In the genomic region with DNA sequence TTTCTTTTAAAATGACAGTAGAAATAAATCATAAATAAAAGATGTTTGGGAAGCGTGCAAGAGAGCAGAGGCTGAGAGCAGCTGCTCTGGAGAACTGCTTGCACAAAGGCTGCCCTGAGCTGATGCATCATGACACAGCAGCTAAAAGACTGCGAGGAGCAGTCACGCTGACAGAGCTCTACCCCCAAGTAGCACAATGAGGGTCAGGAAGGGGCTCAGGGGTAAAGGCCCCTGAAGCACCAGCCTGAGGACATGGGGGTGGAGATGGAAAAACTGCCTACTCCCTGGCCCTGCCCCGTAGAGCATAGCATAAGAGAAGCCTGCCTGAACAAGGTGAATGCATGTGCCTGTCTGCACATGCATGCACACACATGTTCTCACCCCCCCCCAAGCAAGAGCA, we compare ENCODE assay signal across 12 mouse cellular contexts. TPM values are rescaled to one million over a fixed set of nuclear protein-coding genes. Genes with fewer than 3 reads are reported as not detected.
A peak's percentile ranks its signal among the peaks of the same experiment; 100 is the strongest.
DNase-seq lines count a peak whose midpoint lies in the region; ATAC-seq and TF ChIP-seq lines count a peak whose summit lies in the region.
"Had no signal": no experiment of that assay in that cellular context is flagged by ENCODE, and none has a peak within 500 bp of the region (broad histone marks: within the 10 kb centered on the region; RNA-seq: fewer than 3 reads in every experiment).

No protein-coding gene starts in this region.

- H3K36me3 ChIP-seq in forebrain, embryonic 13.5 days (ENCODE audit: poor library complexity, severe bottlenecking): peaks cover 11% of the 10 kb centered on the region
- peaks cover 41% of the 10 kb centered on the region for H3K36me3 ChIP-seq in forebrain, embryonic 10.5 days (replicated peaks)
- H3K36me3 ChIP-seq in hindbrain, embryonic 12.5 days: 0 out of 2 replicates have a peak, but pooled peaks cover 9% of the 10 kb centered on the region
- no peaks in the 10 kb centered on the region; the same call in 1 of the 2 replicates for H3K36me3 ChIP-seq in midbrain, embryonic 15.5 days (replicated peaks)
- H3K36me3 ChIP-seq: limb, embryonic 15.5 days had no signal

- no peak for TF ChIP-seq CTCF in bone marrow macrophage, adult 2 months (IDR thresholded peaks at IDR 0.05; ENCODE audit: low read depth, low read length)

- peak; percentile 33; the same call in 1 of the 2 replicates for ATAC-seq in forebrain, embryonic 13.5 days
- ATAC-seq in hindbrain, embryonic 12.5 days (ENCODE audit: low FRiP score): peak; percentile 71
- peak; percentile 59 for ATAC-seq in midbrain, embryonic 15.5 days (replicated peaks)

- no peak overlapping the region for H3K4me3 ChIP-seq in forebrain, embryonic 13.5 days
- H3K4me3 ChIP-seq in forebrain, embryonic 10.5 days: no peak overlapping the region
- H3K4me3 ChIP-seq in bone marrow macrophage, adult 2 months (ENCODE audit: insufficient read depth, low read length): no peak overlapping the region
- no peak overlapping the region for H3K4me3 ChIP-seq in hindbrain, embryonic 12.5 days
- no peak overlapping the region for H3K4me3 ChIP-seq in midbrain, embryonic 15.5 days
- H3K4me3 ChIP-seq: limb, embryonic 15.5 days had no signal

- intact Hi-C loops in left cerebral cortex, postnatal 36 days (cut with DNase I): no loop called here

- 0 out of 2 replicates have a peak, but pooled peaks cover 4% of the 10 kb centered on the region for H3K9me3 ChIP-seq in forebrain, embryonic 13.5 days (replicated peaks)
- H3K9me3 ChIP-seq in forebrain, embryonic 10.5 days: no peaks in the 10 kb centered on the region; the same call in 1 of the 2 replicates
- no peaks in the 10 kb centered on the region for H3K9me3 ChIP-seq in hindbrain, embryonic 12.5 days (replicated peaks)
- no peaks in the 10 kb centered on the region for H3K9me3 ChIP-seq in midbrain, embryonic 15.5 days
- H3K9me3 ChIP-seq: limb, embryonic 15.5 days had no signal

- H3K4me2 ChIP-seq in forebrain, embryonic 13.5 days: no peak overlapping the region
- no peak overlapping the region for H3K4me2 ChIP-seq in hindbrain, embryonic 12.5 days (replicated peaks)
- H3K4me2 ChIP-seq in midbrain, embryonic 15.5 days: no peak overlapping the region
- H3K4me2 ChIP-seq: limb, embryonic 15.5 days had no signal

- H3K27ac ChIP-seq in forebrain, embryonic 13.5 days: no peak overlapping the region
- no peak overlapping the region for H3K27ac ChIP-seq in forebrain, embryonic 10.5 days
- H3K27ac ChIP-seq in bone marrow macrophage, adult 2 months (ENCODE audit: insufficient read depth, low read depth, low read length): peak overlapping the region; percentile 55
- H3K27ac ChIP-seq in hindbrain, embryonic 12.5 days: peak overlapping the region; percentile 68
- peak overlapping the region; percentile 66 for H3K27ac ChIP-seq in midbrain, embryonic 15.5 days
- H3K27ac ChIP-seq: limb, embryonic 15.5 days had no signal

- H3K9ac ChIP-seq in forebrain, embryonic 13.5 days: no peak overlapping the region
- H3K9ac ChIP-seq in hindbrain, embryonic 12.5 days: no peak overlapping the region
- no peak overlapping the region for H3K9ac ChIP-seq in midbrain, embryonic 15.5 days
- H3K9ac ChIP-seq: limb, embryonic 15.5 days had no signal

- no peaks in the 10 kb centered on the region for H3K27me3 ChIP-seq in forebrain, embryonic 13.5 days
- H3K27me3 ChIP-seq in forebrain, embryonic 10.5 days (ENCODE audit: poor library complexity, severe bottlenecking): no peaks in the 10 kb centered on the region
- no peaks in the 10 kb centered on the region for H3K27me3 ChIP-seq in hindbrain, embryonic 12.5 days
- H3K27me3 ChIP-seq in midbrain, embryonic 15.5 days (replicated peaks): no peaks in the 10 kb centered on the region
- H3K27me3 ChIP-seq: limb, embryonic 15.5 days had no signal

- DNase-seq in forebrain, embryonic 10.5 days (ENCODE audit: extremely low spot score, low spot score): no peak
- no peak for DNase-seq in urinary bladder, postnatal 36 days (ENCODE audit: low spot score in 2 of 2)
- DNase-seq in layer of hippocampus, postnatal 10 days (ENCODE audit: low spot score in 2 of 2): no peak
- no peak for DNase-seq in left cerebral cortex, postnatal 36 days (ENCODE audit: low spot score in 2 of 2)
- DNase-seq: adrenal gland, adult 8-10 months; cerebellum, adult 9-11 months; lung, postnatal 36 days had no signal

- peaks cover 21% of the 10 kb centered on the region for H3K4me1 ChIP-seq in forebrain, embryonic 13.5 days
- H3K4me1 ChIP-seq in forebrain, embryonic 10.5 days: peaks cover 12% of the 10 kb centered on the region
- H3K4me1 ChIP-seq in bone marrow macrophage, adult 2 months (ENCODE audit: control insufficient read depth, insufficient read depth, low read length): peaks cover 38% of the 10 kb centered on the region
- H3K4me1 ChIP-seq in hindbrain, embryonic 12.5 days: peaks cover 9% of the 10 kb centered on the region
- peaks cover 28% of the 10 kb centered on the region for H3K4me1 ChIP-seq in midbrain, embryonic 15.5 days

- TF ChIP-seq POLR2A in bone marrow macrophage, adult 2 months (IDR thresholded peaks at IDR 0.05; ENCODE audit: borderline replicate concordance, low read depth, low read length): no peak

- 46% methylated on average over 4 of the region's 4 CpGs for WGBS in forebrain, embryonic 13.5 days
- 60% methylated on average over 4 of the region's 4 CpGs for WGBS in forebrain, embryonic 10.5 days
- WGBS in hindbrain, embryonic 12.5 days: 27% methylated on average over 4 of the region's 4 CpGs
- WGBS in midbrain, embryonic 15.5 days: 22% methylated on average over 4 of the region's 4 CpGs

RNA-seq across cellular contexts. Expression of a gene that starts 8.5 kb away (rescaled TPM):
- 94.1 and 101 TPM in 2 replicates for polyA plus RNA-seq in forebrain, embryonic 13.5 days (2015; fragmentation: Nextera tagmentation; extraction: Ambion mirVana)
- polyA plus RNA-seq in forebrain, embryonic 10.5 days (2016; fragmentation: Nextera tagmentation; extraction: Ambion mirVana): 68.8 and 69.9 TPM in 2 replicates
- 23.9 and 28.2 TPM in 2 replicates for polyA plus RNA-seq in bone marrow macrophage, adult 2 months (2012; ENCODE audit: insufficient read depth, insufficient read length, missing spikeins)
- polyA plus RNA-seq in hindbrain, embryonic 12.5 days (2016; fragmentation: Nextera tagmentation; extraction: Ambion mirVana): 104 and 114 TPM in 2 replicates
- polyA plus RNA-seq in midbrain, embryonic 15.5 days (2015; fragmentation: Nextera tagmentation; extraction: Ambion mirVana): 207 and 233 TPM in 2 replicates
- total RNA-seq in layer of hippocampus, postnatal 10 days (2021): 10 to 100 TPM; 67.9 to 68.7 TPM
- 10 to 100 TPM; 27.0 to 30.3 TPM for total RNA-seq in left cerebral cortex, postnatal 36 days (2021)

Comparison
In these comparisons a context has a peak if more than half of its experiments do, and no peak if none do; other contexts are left out.
1. H3K27ac ChIP-seq: peak in bone marrow macrophage, adult 2 months (single experiment), hindbrain, embryonic 12.5 days (single experiment) and midbrain, embryonic 15.5 days (single experiment); none in forebrain, embryonic 13.5 days (single experiment) and forebrain, embryonic 10.5 days (single experiment).
2. Peak in every context shown above with its lines, with median percentiles within 50 percentile points of each other: ATAC-seq.